In genomic region chr6:52842598-52842997, GRCm38 (mm10) we compare ENCODE assay signal across 12 mouse cellular contexts.
DNase-seq lines count a peak whose midpoint lies in the region; ATAC-seq and TF ChIP-seq lines count a peak whose summit lies in the region.
"Had no signal": no experiment of that assay in that cellular context is flagged by ENCODE, and none has a peak within 500 bp of the region (broad histone marks: within the 10 kb centered on the region; RNA-seq: fewer than 3 reads in every experiment).

No protein-coding gene starts in this region.

- TF ChIP-seq POLR2A in MEL (IDR thresholded peaks at IDR 0.05; ENCODE audit: control insufficient read depth in 1 of 2, insufficient read depth in 1 of 2, low read depth in 1 of 2, low read length in 2 of 2, poor library complexity in 1 of 2), result no peak

- peak; percentile 15 to 85; a peak in 3 of 4 replicates for TF ChIP-seq EP300 in MEL (IDR thresholded peaks at IDR 0.05; ENCODE audit: low read depth in 1 of 2, low read length in 2 of 2)

- 0 out of 4 replicates have a peak, but pooled peaks cover 0 to 2% of the 10 kb centered on the region in 2 experiments for H3K27me3 ChIP-seq in MEL (ENCODE audit: control insufficient read depth in 1 of 2, insufficient read depth in 2 of 2, low read length in 2 of 2)
- no peaks in the 10 kb centered on the region for H3K27me3 ChIP-seq in hindbrain, embryonic 11.5 days (ENCODE audit: control insufficient read depth, insufficient read depth, low read length)
- H3K27me3 ChIP-seq: heart, embryonic 15.5 days; hindbrain, embryonic 12.5 days had no signal

- H3K9ac ChIP-seq in MEL (ENCODE audit: control insufficient read depth, low read depth, low read length, poor library complexity, severe bottlenecking), result no peak overlapping the region
- H3K9ac ChIP-seq in hindbrain, embryonic 11.5 days (ENCODE audit: low read depth, low read length), result no peak overlapping the region
- H3K9ac ChIP-seq: forebrain, embryonic 13.5 days; heart, embryonic 15.5 days; hindbrain, embryonic 12.5 days had no signal

- WGBS in macrophage (ENCODE audit: missing documents), result 20% methylated on average over 6 of the region's 6 CpGs
- 83% methylated on average over 6 of the region's 6 CpGs for WGBS in hindbrain, embryonic 11.5 days

- peak; percentile 26 to 39 for DNase-seq in spleen, postnatal 10 days (ENCODE audit: low spot score in 2 of 2)
- no peak for DNase-seq in spleen, adult 12 weeks (ENCODE audit: low spot score)
- DNase-seq in MEL (ENCODE audit: low read depth, low spot score), result peak; percentile 59
- no peak for DNase-seq in hindbrain, embryonic 11.5 days (ENCODE audit: low spot score)
- DNase-seq in cerebellum, postnatal 14 days, result no peak
- no peak for DNase-seq in left cerebral cortex, adult 9 months (ENCODE audit: low spot score in 2 of 2)
- DNase-seq: right cerebral cortex, adult 18-20 months had no signal

- ATAC-seq in hindbrain, embryonic 11.5 days (ENCODE audit: low FRiP score), result no peak
- ATAC-seq: forebrain, embryonic 13.5 days had no signal

- H3K4me3 ChIP-seq in MEL (ENCODE audit: control insufficient read depth in 1 of 2, insufficient read depth in 1 of 2, low read depth in 2 of 2, low read length in 2 of 2), result no peak overlapping the region
- no peak overlapping the region for H3K4me3 ChIP-seq in macrophage (ENCODE audit: inconsistent target)
- H3K4me3 ChIP-seq in hindbrain, embryonic 11.5 days (ENCODE audit: low read depth, low read length), result no peak overlapping the region
- H3K4me3 ChIP-seq: embryonic facial prominence, embryonic 10.5 days; forebrain, embryonic 13.5 days; heart, embryonic 15.5 days; hindbrain, embryonic 12.5 days had no signal

- H3K4me1 ChIP-seq in MEL (ENCODE audit: control insufficient read depth in 1 of 2, insufficient read depth in 2 of 2, low read length in 2 of 2), result no peaks in the 10 kb centered on the region
- H3K4me1 ChIP-seq in hindbrain, embryonic 11.5 days (replicated peaks; ENCODE audit: control insufficient read depth, insufficient read depth, low read length), result no peaks in the 10 kb centered on the region

- no peak; the same call in 1 of the 2 replicates for TF ChIP-seq RAD21 in MEL (IDR thresholded peaks at IDR 0.05; ENCODE audit: low read depth, low read length)

- TF ChIP-seq CTCF in MEL (IDR thresholded peaks at IDR 0.05 in 2 of 3, conservative IDR thresholded peaks at IDR 0.05 in 1 of 3; ENCODE audit: control insufficient read depth in 1 of 3, insufficient read depth in 1 of 3, low read depth in 2 of 3, low read length in 3 of 3, poor library complexity in 1 of 3, severe bottlenecking in 1 of 3), result no peak

- H3K79me2 ChIP-seq in MEL (ENCODE audit: control insufficient read depth, insufficient read depth, low read length, poor library complexity) (no peaks in the 10 kb centered on the region), macrophage (ENCODE audit: inconsistent target) (no peaks in the 10 kb centered on the region)

- no peak overlapping the region for H3K4me2 ChIP-seq in hindbrain, embryonic 11.5 days (replicated peaks; ENCODE audit: low read depth, low read length)
- H3K4me2 ChIP-seq: forebrain, embryonic 13.5 days; heart, embryonic 15.5 days; hindbrain, embryonic 12.5 days had no signal

- no peak overlapping the region for H3K27ac ChIP-seq in MEL (ENCODE audit: control insufficient read depth, low read depth, low read length)
- H3K27ac ChIP-seq in macrophage, result peak overlapping the region; percentile 46
- no peak overlapping the region for H3K27ac ChIP-seq in hindbrain, embryonic 11.5 days (ENCODE audit: low read depth, low read length)
- H3K27ac ChIP-seq: embryonic facial prominence, embryonic 10.5 days; forebrain, embryonic 13.5 days; heart, embryonic 15.5 days; hindbrain, embryonic 12.5 days had no signal

- H3K36me3 ChIP-seq in MEL (ENCODE audit: control insufficient read depth in 1 of 2, insufficient read depth in 2 of 2, low read length in 2 of 2) (peaks cover 0 to 2% of the 10 kb centered on the region in 2 experiments; a peak in 2 of 4 replicates), macrophage (ENCODE audit: inconsistent target) (no peaks in the 10 kb centered on the region)
- no peaks in the 10 kb centered on the region for H3K36me3 ChIP-seq in hindbrain, embryonic 11.5 days (ENCODE audit: control insufficient read depth, insufficient read depth, low read length)
- H3K36me3 ChIP-seq: embryonic facial prominence, embryonic 10.5 days; heart, embryonic 15.5 days; hindbrain, embryonic 12.5 days had no signal

- no peaks in the 10 kb centered on the region for H3K9me3 ChIP-seq in MEL (replicated peaks; ENCODE audit: insufficient read depth, low read length)
- no peaks in the 10 kb centered on the region for H3K9me3 ChIP-seq in hindbrain, embryonic 11.5 days (ENCODE audit: control insufficient read depth, low read length)
- H3K9me3 ChIP-seq: embryonic facial prominence, embryonic 10.5 days; forebrain, embryonic 13.5 days; heart, embryonic 15.5 days; hindbrain, embryonic 12.5 days had no signal

TF ChIP-seq in MEL, 35 proteins besides CTCF, POLR2A, EP300 and RAD21:
- TF ChIP-seq HCFC1 (IDR thresholded peaks at IDR 0.05; ENCODE audit: low read depth, low read length), result peak; percentile 48; the same call in 1 of the 2 replicates
- peak; percentile 76 for TF ChIP-seq ELF1 (IDR thresholded peaks at IDR 0.05; ENCODE audit: low read depth, low read length)
- no peak for TF ChIP-seq MAX (IDR thresholded peaks at IDR 0.05; ENCODE audit: low read length)

Comparison
In these comparisons a context has a peak if more than half of its experiments do, and no peak if none do; other contexts are left out.
1. DNase-seq: peak in spleen, postnatal 10 days (2 of 2) and MEL (single experiment); none in spleen, adult 12 weeks (single experiment), hindbrain, embryonic 11.5 days (single experiment), cerebellum, postnatal 14 days (0 of 2) and left cerebral cortex, adult 9 months (0 of 2).